Mouse (Mus musculus) retina, embryonic 14.5 days (tissue): ENCODE data around the gene Abi1.
A peak's percentile ranks its signal among the peaks of the same experiment; 100 is the strongest.
"Not testable (repeated sequence)": the region's sequence is repeated elsewhere in the genome, so short reads cannot be mapped to it uniquely, and the experiment has no call there.

ENCODE experiments used
- DNase-seq: peaks from one replicate; pipeline ENCODE4 v3.0.0-alpha.2; 2015; ENCODE audit warnings: low spot score

Gene Abi1

GRCm38 (mm10) chr2:23040001-23040646 is at the start of gene Abi1:
Abi1 (minus strand) TSS chr2:23040241.
- DNase-seq: peak; percentile 97

DNA sequence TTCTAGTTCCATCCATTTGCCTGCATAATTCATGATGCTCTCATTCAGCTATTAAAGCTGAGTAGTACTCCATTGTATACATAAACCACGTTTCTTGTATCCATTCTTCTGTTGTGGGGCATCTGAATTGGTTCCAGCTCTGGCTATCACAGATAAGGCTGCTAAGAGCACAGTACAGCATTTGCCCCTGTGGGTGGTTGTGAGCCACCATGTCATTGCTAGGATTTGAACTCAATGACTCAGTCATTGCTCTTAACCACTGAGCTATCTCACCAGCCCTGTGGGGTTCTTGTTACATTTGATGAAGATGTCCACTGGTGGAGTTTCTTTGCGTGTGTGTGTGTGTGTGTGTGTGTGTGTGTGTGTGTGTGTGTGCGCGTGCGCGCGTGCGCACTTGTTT is 44.5 kb upstream of the Abi1 start:
- no peak for DNase-seq

- no peak for DNase-seq
These were observed 38.5 kb upstream of the Abi1 start for GRCm38 (mm10) chr2:23078588-23078987.

- no peak for DNase-seq
These were observed 37.7 kb upstream of the Abi1 start for GRCm38 (mm10) chr2:23077693-23078092.

GRCm38 (mm10) chr2:23076783-23077182 is 36.7 kb upstream of the Abi1 start:
- no peak for DNase-seq

- DNase-seq: no peak
These were observed 35.8 kb upstream of the Abi1 start for GRCm38 (mm10) chr2:23075846-23076245.

DNA sequence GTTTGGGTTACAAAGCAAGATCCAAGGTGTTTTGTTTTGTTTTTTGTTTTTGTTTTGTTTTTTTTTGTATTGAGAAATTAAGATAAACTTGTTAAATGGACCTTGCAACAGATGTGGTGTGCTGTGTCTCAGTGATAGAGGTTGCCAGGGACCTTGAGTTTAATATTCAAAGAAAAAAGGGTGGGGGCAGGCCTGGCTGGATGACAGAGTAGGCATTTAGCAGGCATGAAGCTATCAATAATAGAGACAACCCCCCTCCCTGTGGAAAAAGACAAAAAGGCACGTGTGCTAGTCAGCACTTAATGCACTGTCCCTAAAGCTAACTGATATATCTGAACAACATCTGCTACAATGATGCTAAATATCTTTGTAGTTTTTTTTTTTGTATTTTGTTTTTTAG is 31.4 kb upstream of the Abi1 start:
- DNase-seq: no peak

DNA sequence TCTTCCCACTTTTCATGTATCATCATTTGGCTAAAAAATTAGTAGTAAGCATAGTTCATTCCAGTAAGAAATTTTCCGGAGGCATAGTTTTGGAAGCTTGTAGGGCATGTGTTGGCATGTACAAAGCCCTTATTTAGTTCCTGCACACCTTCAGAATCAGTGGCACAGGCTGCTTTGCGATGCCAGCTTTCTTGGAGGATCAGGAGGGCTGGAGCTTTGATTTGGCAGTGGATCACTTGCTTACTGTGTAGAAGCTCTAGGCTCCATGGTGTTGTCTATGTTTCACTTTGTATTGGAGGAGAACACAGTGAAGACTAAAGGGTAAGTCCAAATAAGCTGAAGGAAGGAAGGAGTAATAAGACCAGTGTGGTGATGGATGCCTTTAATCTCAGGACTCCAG is 30.4 kb upstream of the Abi1 start:
- DNase-seq: no peak

- DNase-seq: peak; percentile 90
These were observed 29.1 kb upstream of the Abi1 start for GRCm38 (mm10) chr2:23068894-23069744.

- no peak for DNase-seq
These were observed 28.3 kb upstream of the Abi1 start for GRCm38 (mm10) chr2:23068370-23068737.

DNA sequence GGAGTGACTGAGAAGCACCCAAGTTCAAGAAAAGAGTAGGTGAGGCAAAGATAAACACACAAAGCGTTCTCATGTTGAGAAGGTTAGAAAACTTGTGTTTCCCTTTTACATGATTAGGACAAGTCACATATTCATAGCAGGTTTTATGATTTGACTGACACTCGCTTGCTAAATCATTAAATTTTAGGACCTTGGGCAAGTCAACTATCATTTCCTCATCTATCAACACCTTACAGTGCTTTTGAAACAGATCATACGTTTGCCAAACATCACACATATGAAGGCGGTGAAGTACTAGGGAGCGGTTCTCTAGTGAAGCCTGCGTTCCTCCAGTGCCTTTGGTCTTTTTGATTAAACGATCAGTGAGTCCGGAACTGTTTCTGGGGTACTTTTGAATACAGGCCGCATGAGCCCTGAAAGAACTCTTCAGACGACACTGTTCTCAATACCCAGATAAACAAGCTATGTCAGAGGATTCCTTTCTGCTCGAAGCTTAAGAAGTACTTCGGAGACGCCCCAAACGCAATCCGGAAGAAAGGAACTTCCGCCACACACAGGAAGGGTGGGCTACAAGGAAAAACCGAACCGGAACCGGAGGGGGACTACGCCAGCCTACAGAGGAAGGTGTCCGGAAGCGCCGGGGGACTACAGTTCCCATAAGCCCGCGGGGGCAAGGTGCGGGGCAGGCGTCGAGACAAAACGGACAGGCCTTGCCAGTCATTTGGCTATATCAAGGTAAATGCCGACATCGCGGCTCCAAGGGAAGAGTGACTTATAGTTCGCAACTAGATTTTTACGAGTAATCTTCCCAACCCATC is 27.7 kb upstream of the Abi1 start, which contains the start of gene Acbd5:
Acbd5 (plus strand) TSS at position 616 of the 818 bp plus-strand sequence.
- peak; percentile 96 for DNase-seq

GRCm38 (mm10) chr2:23052523-23052922 is 12.5 kb upstream of the Abi1 start:
- no peak for DNase-seq

- no peak for DNase-seq
These were observed 11.8 kb upstream of the Abi1 start for GRCm38 (mm10) chr2:23051890-23052289.

- no peak for DNase-seq
These were observed 8.0 kb upstream of the Abi1 start for GRCm38 (mm10) chr2:23048006-23048405.

- peak; percentile 12 for DNase-seq
These were observed 5.7 kb upstream of the Abi1 start for GRCm38 (mm10) chr2:23045703-23046102.

- DNase-seq: no peak
These were observed 2.1 kb upstream of the Abi1 start for GRCm38 (mm10) chr2:23042189-23042588.

- no peak for DNase-seq
These were observed 1.4 kb upstream of the Abi1 start for GRCm38 (mm10) chr2:23041457-23041856.

- not testable (repeated sequence) for DNase-seq
These were observed 649 bp upstream of the Abi1 start for GRCm38 (mm10) chr2:23040690-23041089.

GRCm38 (mm10) chr2:23039082-23040000 is 700 bp downstream of the Abi1 start:
- DNase-seq: no peak

- no peak for DNase-seq
These were observed 4.6 kb downstream of the Abi1 start for GRCm38 (mm10) chr2:23035467-23035866.

DNA sequence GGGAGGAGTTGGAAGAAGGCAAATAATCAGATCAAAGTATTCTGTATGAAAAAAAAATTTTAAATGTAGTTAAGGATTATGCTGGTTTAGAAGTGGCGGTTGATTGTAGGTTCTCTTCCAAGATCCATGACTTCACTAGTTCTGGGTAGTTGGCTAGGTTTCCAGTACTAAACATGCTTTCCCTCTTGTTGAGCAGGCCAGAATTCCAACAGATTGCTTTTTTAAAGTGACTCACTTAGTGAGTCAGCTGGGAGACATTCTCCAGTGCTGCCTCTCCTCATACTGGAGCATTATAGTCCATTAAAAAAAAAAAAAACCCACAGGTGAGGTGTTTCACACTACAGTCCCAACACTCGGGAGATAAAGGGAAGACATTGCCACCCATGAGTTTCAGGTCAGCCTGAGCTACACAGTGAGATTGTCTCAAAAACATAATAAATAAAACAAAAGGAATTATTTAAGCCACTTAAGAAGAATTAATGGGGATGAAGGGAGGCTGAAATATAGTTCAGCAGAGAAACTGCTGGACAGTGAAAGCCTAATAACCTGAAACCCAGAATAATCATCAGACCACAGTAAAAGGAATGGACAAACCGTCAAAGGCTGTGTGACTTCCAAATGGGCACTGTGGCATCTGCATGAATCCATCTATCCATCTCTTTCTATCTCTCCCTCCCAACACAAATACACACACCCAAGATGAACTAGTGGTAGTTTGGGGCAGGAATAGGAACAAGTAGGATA is 5.2 kb downstream of the Abi1 start:
- DNase-seq: no peak
